Mouse (Mus musculus): ENCODE measurements at regions not wholly inside any gene's neighbourhood (a gene's known extent, or its start where the extent isn't known, plus 50 kb on each side); places are given as distances from the start of the nearest gene placed in this dataset.

DNA sequence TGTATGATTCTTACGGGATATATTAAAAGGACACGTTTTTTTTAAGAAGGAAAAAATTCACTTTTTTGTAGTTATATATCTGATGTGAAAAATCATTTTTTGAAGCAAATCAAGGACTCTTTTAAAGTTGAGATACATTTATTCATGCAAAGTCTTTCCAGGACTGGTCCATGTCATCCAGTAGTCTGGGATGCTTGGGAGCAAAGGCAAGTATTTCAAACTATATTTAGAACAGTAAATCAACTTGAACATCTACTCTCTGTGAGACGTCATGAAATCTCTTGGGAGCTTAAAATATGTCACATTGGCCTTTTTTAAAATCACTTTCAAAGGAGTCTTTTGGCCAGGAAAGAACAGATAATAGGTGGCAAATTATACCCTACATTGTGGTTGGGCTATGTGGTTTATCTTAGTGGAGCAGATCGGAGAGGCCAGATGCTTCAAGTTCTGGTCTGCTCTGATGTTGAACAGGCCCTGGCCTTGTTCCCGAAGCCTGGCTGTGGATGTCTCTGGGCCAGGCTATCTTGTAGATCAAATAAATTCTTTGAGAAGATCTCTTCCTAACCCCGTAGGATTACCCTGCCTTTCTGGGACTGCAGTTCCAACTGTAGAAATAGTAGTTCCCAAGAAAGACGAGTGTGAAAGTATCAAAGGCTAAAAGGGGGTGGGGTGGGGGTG lies 936.8 kb upstream of the Lcorl start:
- no peak for DNase-seq (ENCODE audit: low read depth)

DNA sequence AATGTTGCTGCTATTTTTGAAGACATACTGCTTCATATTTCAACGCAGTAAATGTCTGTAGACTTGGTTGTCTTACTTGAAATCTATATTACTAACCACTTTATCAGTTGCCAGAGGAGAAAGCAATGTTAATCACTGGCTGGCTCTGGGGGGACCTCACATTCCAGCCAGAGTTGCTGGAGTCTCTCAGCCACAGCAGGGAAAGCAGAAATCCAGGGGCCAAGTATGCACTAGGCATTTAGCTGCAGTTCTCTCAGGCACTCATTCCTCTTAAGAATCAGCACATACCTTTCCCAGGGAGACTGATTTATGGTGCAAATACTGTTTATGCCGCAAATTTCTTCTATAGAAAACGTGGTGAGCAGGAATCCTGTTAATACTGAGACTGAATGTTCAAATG lies 933.6 kb upstream of the Lcorl start:
- no peak for DNase-seq (ENCODE audit: low read depth)

DNA sequence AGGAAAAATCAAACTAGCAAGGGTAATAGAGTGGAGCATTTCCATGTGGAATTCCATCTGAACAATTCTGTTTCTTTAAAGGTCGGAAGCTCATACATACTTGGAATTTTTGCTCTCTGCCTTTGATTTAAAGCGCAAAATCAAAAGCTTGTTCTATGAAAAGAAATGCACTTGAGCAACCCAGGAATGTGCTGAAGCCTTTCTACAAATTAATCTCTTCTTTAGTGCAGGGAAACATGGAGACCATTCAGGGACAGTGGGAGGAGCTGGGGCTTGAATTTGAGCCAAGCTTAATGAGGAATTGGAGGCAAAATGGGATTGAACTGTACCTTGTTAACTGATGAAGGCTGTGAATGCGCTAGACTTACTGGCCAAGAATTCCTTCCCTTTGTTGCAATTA lies 933.1 kb upstream of the Lcorl start:
- no peak for DNase-seq (ENCODE audit: low read depth)

DNA sequence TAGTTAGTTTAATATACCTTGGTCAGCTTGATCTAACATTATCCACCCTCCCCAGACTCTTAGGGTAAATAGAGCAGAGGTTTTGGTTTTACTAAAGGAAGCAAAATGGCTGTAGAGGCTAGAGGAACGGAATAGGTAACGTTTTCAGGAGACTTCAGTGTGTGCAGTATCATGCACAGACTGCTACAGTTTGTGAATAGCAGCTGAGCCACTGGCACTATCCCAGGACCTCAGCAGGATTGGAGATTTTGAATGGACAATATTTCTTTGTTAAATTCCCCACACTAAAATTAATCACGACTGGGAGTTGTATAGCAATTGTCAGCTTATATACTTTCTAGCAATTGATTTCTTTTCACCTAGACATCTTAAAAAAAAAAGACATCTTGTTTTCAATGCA lies 929.7 kb upstream of the Lcorl start:
- DNase-seq (ENCODE audit: low read depth), result no peak

DNA sequence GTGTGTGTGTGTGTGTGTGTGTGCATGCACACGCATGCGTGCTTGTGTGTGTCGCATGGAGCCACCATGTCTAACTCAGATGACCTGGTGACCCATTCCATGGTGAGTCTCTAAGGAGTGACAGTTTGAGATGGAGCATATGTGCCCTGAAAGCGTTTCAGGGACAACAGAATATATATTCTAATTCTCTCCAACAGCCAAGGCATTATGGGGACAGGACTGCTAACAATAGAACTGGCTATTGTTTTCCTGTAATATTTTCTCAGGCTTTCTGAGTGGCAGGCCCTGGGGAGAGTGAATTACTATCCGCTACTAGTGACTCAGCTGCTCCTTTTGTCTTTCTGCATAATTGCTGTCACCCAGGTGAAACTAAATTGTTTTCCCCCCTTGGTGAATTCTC lies 898.7 kb upstream of the Lcorl start:
- DNase-seq (ENCODE audit: low read depth), result no peak

DNA sequence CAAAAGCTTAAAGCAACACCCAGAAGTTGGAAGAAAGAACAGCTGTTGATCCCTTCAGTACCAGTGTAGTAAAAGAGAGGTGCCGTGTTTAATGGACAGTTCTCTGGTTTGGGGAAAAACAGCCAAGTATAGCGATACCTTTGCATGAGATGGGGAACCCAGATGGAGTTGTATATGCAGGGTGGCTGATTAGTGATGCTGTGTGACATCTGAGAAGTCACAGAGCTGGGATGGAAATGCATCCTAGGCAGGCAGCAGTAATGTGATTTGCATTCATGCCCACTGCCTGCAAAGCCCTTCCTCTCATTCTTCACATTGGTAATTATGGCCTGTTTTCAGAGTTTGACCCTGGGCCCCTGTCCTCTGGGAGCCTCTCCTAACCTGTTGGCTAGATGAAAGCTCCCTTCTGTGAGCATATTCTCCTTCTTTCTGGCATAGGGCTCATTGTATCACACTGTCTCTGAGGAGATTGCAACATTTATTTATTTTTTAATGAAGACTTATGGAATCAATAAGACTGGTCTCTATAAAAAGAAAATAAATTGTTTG lies 882.7 kb upstream of the Lcorl start:
- DNase-seq (ENCODE audit: low read depth), result no peak

DNA sequence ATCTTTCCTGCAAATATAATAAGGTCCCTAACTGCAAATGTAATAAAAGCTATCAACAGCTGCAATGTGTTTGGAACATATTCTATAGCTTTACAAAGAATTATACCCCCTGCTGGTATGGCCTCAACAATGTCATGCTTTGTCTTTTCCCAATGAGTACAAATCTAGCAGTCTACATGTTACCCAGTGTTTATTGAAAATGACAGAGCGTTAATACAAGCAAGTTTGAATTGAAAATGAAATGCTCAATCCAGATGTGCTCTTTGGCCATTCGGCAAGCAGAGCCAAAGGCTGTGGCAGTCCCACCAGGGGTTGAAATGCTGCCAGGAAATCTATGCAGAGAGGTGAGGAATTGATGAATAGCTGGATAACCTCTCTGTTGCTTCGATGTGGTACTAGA lies 875.1 kb upstream of the Lcorl start:
- DNase-seq (ENCODE audit: low read depth), result no peak

DNA sequence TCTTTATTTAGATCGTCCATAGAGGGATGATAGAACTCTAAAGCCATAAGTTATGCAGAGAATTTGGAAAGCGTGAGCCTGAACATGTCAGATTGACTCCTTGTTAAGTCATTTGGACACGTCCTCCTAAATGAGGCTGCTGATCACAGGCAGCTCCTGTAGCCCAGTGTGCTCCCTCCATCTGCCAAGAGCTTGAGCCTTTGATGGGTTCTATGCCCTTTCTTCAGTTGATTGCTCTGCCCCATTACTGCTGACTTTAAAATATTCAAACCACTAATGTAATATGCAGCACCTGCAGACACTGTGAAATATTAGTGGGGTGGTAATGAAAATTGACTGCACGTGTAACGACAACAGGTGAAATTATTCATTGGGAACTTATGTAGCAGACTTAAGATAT lies 874.6 kb upstream of the Lcorl start:
- DNase-seq (ENCODE audit: low read depth), result no peak

DNA sequence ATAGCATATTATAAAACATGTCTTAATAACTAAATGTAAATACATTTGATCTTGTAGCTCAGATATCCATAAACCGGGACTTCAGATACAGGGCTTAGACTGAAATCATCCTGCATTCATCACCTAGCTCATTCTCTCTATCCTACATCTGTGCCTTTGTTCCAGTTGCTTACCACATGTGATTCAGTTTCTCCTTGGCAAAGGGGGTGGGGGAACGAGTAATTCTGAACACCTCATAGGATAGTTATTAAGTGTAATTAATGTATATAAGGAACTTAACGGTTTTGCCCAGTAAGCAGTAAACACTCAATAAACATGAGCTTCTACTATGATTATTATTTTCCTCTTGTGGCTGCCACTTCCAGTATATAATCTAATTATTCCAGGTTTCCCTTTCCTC lies 873.9 kb upstream of the Lcorl start:
- no peak for DNase-seq (ENCODE audit: low read depth)

DNA sequence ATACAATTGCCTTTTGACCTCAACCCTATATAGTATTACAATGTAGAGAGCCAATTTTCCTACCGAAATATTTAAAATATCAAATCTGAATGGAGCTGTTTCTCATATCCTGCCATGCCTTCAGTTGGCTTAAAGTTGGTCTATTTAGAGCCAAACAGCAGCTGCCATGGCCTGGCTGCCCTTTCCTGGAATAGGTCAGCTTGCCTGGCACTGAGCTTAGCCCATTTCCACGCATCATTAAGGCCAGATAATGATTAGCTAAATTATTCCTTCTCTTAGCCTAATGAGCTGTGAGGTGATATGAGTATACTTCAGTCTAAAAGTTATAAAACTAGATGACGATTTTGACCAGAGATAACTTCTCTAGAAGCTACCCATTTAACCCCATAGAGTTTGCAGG lies 852.2 kb upstream of the Lcorl start:
- DNase-seq (ENCODE audit: low read depth), result no peak

DNA sequence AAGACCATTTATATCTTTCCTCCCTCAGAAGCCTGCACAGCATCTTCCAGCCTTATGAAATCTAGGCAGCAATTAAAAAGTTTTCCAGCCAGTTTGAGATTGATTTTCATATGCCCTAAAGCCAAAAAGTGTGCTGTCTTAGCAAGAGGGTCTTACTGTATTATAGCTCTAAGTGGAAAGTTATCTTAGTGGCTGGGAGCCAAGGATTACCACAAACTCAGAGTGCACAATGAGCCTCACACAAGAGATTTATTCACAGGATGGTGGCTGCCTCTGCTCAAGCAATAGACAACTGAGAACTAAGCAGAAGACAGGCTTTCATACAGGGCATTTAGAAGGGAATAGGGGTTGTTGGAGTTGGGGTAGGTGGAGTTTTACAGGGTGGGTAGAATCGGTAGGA lies 850.4 kb upstream of the Lcorl start:
- DNase-seq (ENCODE audit: low read depth), result no peak

DNA sequence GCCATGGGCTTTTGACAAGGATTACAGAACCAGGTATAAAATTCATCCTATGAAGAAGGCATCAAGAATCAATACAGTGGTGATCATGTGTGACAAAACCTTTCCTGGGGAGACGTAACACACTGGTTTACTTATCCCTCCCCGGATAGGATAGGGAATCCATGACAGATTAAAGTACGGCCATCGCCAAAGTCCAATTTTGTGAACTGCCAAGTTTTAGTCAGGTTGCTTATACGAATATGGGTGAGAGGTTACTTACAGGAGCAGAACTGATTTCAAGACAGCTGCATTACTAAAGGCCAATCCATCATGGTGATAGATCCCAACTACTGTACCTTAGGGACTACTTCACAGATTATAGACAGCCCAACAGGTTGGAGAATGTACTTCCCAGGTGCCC lies 849.6 kb upstream of the Lcorl start:
- no peak for DNase-seq (ENCODE audit: low read depth)

DNA sequence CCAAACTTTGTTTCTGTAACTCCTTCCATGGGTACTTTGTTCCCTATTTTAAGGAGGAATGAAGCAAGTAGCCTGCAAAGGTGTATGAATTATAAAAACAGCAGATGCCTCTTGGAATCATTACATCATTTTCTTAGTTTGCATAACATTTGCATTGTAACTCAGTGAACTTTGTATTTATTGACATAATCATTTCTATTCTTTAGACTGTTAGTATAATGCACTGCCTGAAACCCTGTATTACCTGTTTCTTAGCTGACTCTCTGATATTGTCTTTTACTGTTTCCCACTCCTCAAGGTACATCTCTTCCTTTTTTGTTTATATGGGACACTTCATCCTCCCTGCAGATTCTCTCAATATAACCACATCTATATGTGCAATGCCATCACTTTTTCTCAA lies 820.6 kb upstream of the Lcorl start:
- DNase-seq (ENCODE audit: low read depth), result no peak

DNA sequence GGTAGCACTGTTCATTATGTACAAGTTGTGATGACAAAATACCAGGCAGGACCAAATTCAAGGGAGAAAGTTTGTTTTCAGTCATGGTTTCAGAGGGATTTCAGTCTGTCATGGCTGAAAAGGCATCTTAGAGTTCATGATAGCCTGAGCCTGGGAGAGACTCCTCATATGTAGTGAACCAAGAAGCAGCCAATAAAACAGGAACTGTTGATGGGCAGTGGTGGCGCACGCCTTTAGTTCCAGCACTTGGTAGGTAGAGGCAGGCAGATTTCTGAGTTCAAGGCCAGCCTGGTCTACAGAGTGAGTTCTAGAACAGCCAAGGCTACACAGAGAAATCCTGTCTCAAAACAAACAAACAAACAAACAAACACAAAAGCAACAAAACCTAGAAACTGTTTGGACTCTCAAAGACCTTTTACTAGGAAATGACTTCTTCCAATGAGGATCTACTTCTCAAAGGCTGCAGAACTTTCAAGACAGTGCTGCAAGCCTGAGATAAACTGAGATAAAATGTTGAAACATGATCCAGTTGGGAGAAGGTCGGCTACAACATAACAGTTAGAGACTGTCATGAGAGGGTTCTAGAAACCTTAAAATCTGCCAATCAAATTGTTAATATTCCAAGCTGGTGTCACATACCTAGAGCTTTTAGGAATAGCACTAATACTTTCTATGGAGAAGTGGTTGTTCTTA lies 817.5 kb upstream of the Lcorl start:
- DNase-seq (ENCODE audit: low read depth), result no peak

DNA sequence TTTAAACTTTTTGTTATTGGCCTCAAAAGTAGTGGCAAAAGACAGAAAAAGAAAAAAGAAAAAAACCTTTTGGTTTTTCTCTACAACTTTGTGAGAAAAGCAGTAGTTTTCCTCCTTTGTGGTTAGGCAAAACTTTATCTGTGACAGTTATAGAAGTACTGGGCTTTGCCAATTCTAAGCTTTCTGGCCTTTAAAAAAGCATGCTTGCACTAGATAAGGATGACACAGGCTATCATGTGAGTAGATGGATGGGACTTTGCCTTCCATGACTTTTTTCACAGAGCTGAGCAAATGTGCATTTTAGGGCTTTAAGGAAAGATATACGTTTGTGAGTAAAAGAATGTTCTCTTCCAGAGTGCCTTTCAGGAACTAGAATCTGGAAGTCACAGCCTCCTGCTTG lies 816.0 kb upstream of the Lcorl start:
- no peak for DNase-seq (ENCODE audit: low read depth)

DNA sequence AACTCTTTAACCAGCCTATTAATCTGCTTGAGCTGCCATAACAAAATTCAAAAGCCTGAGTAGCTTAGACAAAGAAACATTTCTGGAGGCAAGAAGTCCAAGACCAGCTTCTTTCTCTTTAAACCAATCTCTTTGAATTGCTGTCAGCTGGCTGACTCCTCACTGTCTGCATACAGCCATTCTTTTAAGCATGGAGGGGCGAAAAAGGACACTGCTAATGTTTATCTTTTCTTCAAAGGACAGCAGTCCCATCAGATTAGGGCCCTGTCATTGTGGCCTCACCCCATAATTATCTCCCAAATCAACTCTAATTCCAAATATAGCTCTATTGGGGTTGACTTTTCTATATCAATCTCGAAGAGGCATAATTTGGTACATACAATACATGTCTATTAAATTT lies 813.1 kb upstream of the Lcorl start:
- no peak for DNase-seq (ENCODE audit: low read depth)

DNA sequence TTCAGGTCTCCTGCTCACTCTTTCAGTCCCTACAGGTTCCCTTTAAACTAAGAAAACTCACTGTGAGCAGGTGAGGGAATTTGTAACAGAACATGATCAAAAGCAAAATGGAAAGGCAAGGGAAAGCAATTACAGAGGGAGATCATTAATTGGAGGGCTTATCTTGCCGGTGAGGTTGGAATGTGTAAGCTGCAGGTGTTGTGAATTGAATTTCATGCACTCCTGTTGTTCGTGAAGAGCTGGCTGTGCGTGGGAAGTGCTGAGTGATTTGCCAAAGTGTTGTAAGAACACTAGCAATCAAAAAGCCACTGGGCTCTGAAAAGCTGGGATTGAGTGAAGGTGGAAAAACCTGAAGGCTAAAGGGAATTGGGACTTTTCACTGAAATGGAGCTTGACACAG lies 808.8 kb upstream of the Lcorl start:
- DNase-seq (ENCODE audit: low read depth), result no peak

DNA sequence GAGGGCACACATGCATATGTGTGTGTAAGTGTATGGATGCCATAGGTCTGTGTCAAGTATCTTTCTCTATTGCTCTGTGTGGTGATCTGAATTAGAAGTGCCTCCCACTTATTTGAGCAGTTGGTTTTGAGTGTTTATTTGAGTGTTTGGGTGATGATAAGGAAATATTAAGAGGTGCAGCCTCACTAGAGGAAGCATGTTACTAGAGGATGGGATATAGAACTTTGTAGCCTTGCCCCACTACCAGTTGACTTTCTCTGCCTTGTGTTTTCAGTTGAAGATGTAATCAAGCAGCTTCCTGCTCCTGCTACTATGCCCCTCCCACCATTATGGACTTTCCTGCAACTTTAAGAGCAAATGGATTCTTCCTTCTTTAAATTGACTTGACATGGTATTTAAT lies 799.6 kb upstream of the Lcorl start:
- DNase-seq (ENCODE audit: low read depth), result no peak

DNA sequence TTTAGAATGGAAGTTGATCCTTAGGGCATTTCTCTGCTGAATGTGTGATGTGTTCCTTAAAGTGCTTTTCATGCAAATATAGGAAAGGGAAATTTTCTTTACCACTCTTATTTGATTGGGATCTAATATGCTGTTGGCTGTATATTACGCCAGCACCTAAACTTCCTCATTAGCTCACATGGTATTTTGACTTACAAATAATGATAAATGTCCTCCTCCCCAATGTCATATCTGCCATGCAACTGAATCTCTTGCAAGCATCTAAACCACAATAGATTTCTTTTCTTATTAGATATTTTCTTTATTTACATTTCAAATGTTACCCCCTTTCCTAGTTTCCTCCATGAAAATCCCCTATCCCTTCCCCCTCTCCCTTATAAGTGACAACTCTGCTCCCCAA lies 796.8 kb upstream of the Lcorl start:
- DNase-seq (ENCODE audit: low read depth), result no peak

DNA sequence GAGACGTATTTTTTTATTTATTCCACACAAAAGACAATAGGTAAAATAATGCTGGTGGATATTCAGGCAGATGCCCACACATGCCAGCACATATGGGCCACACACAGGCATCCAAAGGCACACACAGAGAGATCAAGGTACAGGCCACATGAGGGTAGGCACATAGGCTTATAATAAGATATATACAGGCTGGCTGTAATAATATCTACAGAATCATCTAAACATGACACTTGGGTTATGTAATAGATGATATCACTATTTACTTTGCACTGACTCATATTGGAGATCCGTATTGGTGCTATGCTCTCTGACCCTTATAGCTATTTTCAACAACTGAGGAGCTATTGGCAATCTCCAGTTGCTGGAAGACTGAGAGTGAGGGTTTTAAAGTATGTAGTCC lies 785.6 kb upstream of the Lcorl start:
- DNase-seq (ENCODE audit: low read depth), result no peak

DNA sequence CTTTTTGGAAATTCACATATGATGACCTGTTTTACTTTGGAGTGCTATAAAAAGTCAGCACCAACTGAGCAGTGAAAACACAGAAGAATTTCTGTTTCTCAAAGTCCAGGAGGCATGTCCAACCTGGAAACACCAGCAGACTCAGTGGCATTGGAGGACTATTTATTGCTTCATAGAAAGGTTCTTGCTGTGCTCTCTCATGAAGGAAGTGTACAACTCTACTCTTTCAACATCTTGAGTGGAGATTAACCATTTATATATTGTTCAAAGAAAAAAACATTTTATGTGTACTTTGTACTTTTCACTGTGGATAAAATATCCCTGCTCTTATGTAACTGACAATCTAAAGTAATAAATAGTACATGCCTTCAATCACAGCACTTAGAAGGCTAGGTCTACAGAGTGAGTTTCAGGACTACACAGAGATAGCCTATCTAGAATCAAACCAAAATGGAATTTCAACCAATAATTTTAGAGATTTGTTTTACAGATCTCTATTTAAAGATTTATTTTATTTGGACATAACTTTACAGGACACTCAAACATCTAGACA lies 777.8 kb upstream of the Lcorl start:
- no peak for DNase-seq (ENCODE audit: low read depth)
